Mouse (Mus musculus) brown adipose tissue, adult 24 weeks (tissue): ENCODE data around the gene Tns1. TPM values are rescaled to one million over a fixed set of nuclear protein-coding genes. Genes with fewer than 3 reads are reported as not detected.

Source experiments
- H3K27ac ChIP-seq: fragments of 200-500 bp; replicated peaks from 2 replicates; pipeline ENCODE4 v1.5.1; 2012; ENCODE audit warnings: low read depth, mild to moderate bottlenecking, low read length
- H3K4me1 ChIP-seq: fragments of 200-500 bp; 2 replicates; pipeline ENCODE4 v1.6.1; 2012; ENCODE audit warnings: low read length, mixed read lengths; ENCODE audit not compliant: control insufficient read depth, insufficient read depth, insufficient read length
- H3K4me3 ChIP-seq: fragments of 200-500 bp; 2 replicates; pipeline ENCODE4 v1.5.1; 2012; ENCODE audit warnings: low read depth, mild to moderate bottlenecking, low read length, moderate library complexity; ENCODE audit not compliant: insufficient read depth
- polyA plus RNA-seq: library from polyadenylated mRNA; stranded (reverse); fragments of >200 nt; gene quantifications from 2 replicates; pipeline ENCODE4 v1.2.4, GENCODE M21; 2012; ENCODE audit not compliant: missing spikeins, insufficient read depth, insufficient read length

Tns1 gene
- polyA plus RNA-seq, 1 experiment: 237 TPM

DNA sequence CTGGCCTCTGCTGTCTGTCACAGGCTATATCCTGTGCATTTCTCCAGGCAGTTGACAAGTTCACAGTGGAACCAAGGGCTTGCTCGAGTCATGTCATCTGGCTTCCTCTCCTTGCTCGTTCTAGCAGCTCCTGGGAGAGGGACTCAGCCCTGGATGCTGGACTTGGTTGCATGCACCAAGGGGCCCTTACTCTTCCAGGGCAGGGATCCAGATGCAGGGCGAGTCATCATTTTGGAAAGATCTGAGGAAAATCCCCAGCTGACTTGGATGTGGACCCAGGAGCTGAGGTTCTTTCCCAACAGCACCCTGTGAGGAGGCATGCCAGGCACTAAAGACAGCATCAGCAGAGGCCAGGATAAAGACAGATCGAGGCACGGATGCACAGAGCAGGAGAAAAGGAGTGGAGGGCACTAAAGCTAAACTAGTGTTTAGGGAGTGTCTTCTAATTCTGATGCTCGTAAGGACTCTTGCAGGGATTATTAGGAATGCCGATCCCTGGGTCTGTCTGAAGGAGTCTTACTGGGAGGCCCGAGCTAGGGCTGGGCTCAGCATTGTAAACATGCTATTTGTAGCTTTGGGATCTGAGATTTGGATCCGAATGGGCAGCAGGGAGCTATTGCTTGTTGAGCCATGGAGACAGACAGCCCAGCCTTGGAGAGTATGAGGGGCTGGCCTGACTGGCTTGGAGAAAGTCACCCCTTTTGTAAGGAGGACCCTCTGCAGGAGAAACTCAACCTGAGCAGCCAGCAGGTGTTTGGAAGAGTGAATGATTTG, 165.9 kb downstream of the Tns1 start:
- Histone ChIP-seq H3K27ac (peak overlapping the region; percentile 28; the same call in 1 of the 2 replicates), H3K4me1 (peaks cover 46% of the 10 kb centered on the region), H3K4me3 (no peak overlapping the region)

DNA sequence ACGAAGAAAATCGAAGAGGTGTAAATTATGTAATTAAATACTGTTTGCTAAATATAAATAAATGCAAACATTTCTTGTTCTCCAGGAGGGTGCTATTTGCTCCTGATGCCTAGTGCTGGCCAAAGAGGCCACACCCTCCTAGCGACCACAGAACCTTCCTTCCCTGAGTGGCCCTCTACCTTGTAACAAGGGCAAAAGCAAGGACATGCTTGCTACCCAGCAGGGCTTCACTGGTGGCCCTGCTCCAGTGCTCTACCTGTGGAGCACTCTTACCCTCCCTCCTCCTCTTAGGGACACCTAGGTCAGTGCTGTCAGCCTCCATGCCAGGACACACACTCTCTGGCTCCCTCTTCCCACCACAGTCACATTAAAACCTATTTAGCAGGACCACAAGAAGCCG, 166.8 kb downstream of the Tns1 start:
- Histone ChIP-seq H3K4me1 (peaks cover 40% of the 10 kb centered on the region), H3K4me3 (no peak overlapping the region), H3K27ac (peak overlapping the region; percentile 28)

DNA sequence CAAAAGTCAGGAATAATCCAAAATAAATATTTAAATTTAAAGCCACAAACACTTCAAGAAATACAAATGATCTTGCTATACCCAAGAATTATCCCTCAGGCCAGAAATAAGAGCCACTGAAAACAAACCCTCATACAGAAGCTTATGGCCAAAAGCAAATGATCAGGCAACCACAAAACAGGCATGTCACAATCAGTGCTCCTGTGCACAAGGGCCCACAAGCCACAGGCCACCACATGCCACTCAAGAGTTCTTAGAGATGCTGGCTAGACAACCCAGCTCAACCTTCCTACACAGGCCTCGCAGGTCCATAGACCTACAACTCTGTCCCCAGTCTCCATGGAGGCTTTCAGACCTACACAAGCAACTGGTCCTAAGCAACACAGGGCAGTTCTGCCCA, 167.9 kb downstream of the Tns1 start:
- H3K4me3 ChIP-seq: no peak overlapping the region
- peaks cover 32% of the 10 kb centered on the region for H3K4me1 ChIP-seq
- H3K27ac ChIP-seq: peak overlapping the region; percentile 62

- no peak overlapping the region for H3K4me3 ChIP-seq
- H3K27ac ChIP-seq: peak overlapping the region; percentile 78
- H3K4me1 ChIP-seq: peaks cover 32% of the 10 kb centered on the region
Measured at GRCm38 (mm10) chr1:73955259-73955842, 168.9 kb downstream of the Tns1 start.

DNA sequence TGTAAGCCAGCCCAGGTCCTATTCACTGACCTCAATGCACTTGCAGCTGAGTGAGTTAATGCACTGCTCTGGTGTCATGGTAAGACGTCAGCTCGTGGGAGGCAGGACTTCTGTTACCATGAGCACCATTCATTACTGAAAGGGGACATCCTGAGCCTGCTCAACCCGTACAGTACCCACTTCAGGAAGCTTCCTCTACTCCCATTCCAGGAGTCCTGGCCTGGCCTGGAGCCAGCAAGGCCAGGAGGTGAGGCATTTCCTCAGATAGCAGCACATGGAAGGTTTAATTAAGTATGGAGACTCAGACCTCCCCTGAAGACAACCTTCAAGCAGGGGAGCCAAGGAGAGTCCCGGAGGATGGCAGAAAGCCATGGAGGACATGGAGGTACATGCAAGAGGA, 169.6 kb downstream of the Tns1 start:
- peaks cover 34% of the 10 kb centered on the region for H3K4me1 ChIP-seq
- no peak overlapping the region for H3K4me3 ChIP-seq
- H3K27ac ChIP-seq: peak overlapping the region; percentile 75

- no peak overlapping the region for H3K27ac ChIP-seq
- no peak overlapping the region for H3K4me3 ChIP-seq
- peaks cover 32% of the 10 kb centered on the region for H3K4me1 ChIP-seq
Measured at GRCm38 (mm10) chr1:73954015-73954408, 170.2 kb downstream of the Tns1 start.

- Histone ChIP-seq H3K4me3 (no peak overlapping the region), H3K27ac (no peak overlapping the region), H3K4me1 (peaks cover 32% of the 10 kb centered on the region)
Measured at GRCm38 (mm10) chr1:73953317-73954014, 170.8 kb downstream of the Tns1 start.

DNA sequence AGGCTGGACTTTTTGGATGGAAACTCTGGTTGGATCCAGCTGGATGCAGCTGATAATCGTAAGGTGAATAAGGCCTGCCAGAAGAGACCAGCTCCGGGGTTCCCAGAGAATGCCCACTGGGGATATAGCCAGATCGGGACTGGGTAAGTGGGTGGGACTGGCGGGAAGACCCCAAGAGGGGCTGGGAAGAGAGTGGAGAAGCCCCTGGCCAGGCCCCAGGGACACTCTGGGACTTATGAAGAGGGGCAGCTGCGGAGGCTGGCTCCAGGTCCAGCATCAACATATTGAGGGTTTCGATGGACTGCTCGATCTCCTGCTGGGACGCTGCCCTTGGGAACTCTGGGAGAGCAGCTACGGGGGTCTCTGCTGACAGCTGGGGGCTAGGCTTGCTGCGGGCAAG, 171.7 kb downstream of the Tns1 start:
- no peak overlapping the region for H3K27ac ChIP-seq
- H3K4me3 ChIP-seq: no peak overlapping the region
- H3K4me1 ChIP-seq: peaks cover 34% of the 10 kb centered on the region

DNA sequence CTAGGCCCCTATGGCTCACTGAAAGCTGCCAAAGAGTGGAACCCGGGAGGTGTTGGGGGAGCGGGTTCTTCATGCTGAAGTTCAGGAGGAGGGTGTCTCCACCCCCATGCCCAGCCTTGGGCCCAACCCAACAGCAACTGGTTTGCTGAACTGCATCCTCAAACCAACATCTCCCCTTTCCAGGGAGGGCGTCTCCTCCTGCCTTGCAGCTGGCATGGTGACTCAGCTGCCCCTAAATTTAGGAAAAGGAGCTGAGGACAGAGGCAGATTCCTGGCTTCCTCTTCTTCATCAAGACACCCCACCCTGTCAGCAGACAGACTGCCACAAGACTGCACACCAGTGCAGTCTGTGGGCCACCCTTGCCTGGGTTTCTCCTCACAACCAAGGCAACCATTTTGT, 173.1 kb downstream of the Tns1 start:
- Histone ChIP-seq H3K4me3 (no peak overlapping the region), H3K4me1 (peaks cover 30% of the 10 kb centered on the region), H3K27ac (no peak overlapping the region; the same call in 1 of the 2 replicates)

DNA sequence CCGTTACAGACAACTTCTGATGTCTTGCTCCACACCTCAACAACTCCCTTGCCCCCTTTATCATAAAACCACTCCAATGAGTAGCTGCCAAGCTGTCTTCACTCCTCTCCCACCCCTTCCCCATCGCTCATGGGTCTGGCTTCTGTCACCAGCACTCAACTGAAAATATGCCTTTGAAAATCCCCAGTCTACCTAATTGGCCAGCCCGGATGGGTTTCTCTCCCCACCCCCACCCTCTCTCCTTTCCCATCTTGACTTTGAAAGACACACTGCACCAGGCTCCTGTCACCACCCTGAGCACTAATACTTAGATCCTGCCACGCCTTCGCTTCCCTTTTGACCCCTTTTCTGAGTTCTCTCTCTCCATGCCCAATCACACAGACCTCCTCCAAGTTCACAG, 175.5 kb downstream of the Tns1 start:
- Histone ChIP-seq H3K4me1 (peaks cover 22% of the 10 kb centered on the region), H3K4me3 (no peak overlapping the region), H3K27ac (peak overlapping the region; percentile 15; the same call in 1 of the 2 replicates)

- Histone ChIP-seq H3K4me1 (peaks cover 22% of the 10 kb centered on the region), H3K4me3 (no peak overlapping the region), H3K27ac (peak overlapping the region; percentile 63)
Measured at GRCm38 (mm10) chr1:73947525-73948304, 176.5 kb downstream of the Tns1 start.

GRCm38 (mm10) chr1:73946701-73947100, 177.5 kb downstream of the Tns1 start:
- Histone ChIP-seq H3K4me1 (peaks cover 22% of the 10 kb centered on the region), H3K4me3 (no peak overlapping the region), H3K27ac (peak overlapping the region; percentile 63; the same call in 1 of the 2 replicates)

- Histone ChIP-seq H3K27ac (peak overlapping the region; percentile 17; the same call in 1 of the 2 replicates), H3K4me3 (no peak overlapping the region), H3K4me1 (peaks cover 19% of the 10 kb centered on the region)
Measured at GRCm38 (mm10) chr1:73944393-73944792, 179.9 kb downstream of the Tns1 start.

GRCm38 (mm10) chr1:73943667-73944289, 180.5 kb downstream of the Tns1 start:
- peak overlapping the region; percentile 17; the same call in 1 of the 2 replicates for H3K27ac ChIP-seq
- H3K4me1 ChIP-seq: peaks cover 17% of the 10 kb centered on the region
- H3K4me3 ChIP-seq: no peak overlapping the region
